Mouse (Mus musculus): ENCODE measurements around the gene Anpep. TPM values are rescaled to one million over a fixed set of nuclear protein-coding genes. Genes with fewer than 3 reads are reported as not detected.
A peak's percentile ranks its signal among the peaks of the same experiment; 100 is the strongest.

Anpep gene
- polyA plus RNA-seq, 1 experiment from 2014 or later, result 14.9 TPM

DNA sequence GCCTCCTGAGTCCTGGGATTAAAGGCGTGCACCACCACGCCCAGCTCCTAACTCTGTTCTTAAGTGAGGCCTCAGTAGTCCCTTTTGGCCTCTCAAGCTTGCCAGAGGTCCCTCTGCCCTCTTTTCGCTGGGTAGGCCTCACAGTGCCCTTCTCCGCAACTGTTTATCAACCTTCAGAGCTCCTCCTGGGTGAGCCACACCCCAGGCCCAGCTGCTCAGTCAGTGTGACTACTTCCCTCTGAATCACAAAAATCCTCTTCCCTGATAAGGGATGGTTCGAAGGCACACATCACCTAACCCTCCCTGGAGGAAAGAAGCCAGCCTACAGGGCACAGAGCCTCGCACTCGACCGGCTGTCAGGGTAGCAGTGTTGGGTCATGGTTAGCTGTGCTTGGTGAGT, 935 bp upstream of the Anpep start:
- H3K4me1 ChIP-seq (replicated peaks), result peaks cover 4% of the 10 kb centered on the region; the same call in 1 of the 2 replicates
- no peak for ATAC-seq (ENCODE audit: insufficient read depth)
- no peak overlapping the region for H3K9ac ChIP-seq
- WGBS (ENCODE audit: insufficient replicate concordance), result 46% methylated on average over 8 of the region's 8 CpGs
- H3K36me3 ChIP-seq (replicated peaks), result no peaks in the 10 kb centered on the region
- no peak overlapping the region for H3K27ac ChIP-seq (replicated peaks)
- no peaks in the 10 kb centered on the region for H3K27me3 ChIP-seq
- H3K4me3 ChIP-seq (replicated peaks), result no peak overlapping the region
- no peak overlapping the region for H3K4me2 ChIP-seq
- H3K9me3 ChIP-seq (replicated peaks), result no peaks in the 10 kb centered on the region

DNA sequence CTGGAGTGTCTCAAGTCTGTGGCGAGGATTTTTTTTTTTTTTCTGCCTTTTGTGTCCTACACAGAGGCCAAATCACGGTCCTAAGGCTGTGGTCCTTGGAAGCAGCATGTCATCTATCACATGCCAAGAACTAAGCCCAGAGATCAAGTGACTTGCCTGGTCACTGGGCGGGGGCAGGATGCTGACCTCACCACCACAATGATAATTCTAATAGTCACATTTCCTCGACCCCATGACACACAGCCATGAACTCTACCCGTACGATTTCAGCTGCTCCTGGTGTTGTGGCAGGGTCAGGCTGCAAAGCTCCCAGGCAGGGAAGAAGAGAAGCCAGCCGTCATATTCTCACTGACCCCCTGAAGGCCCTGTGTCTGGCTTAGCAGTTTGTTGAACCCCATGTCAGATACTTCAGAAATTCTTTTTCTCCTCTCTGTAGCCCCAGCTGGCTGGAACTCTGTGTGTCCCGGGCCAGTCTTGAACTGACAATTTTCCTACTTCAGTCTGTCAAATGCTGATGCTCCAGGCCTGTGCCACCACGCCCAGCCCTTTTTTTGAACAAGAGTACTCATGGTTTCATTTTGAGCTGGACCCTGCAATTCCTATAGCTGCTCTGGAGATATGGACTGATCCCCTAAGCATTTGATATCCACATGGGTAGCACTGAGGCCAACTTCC, 1.8 kb downstream of the Anpep start:
- no peaks in the 10 kb centered on the region for H3K27me3 ChIP-seq
- 35% methylated on average over 9 of the region's 9 CpGs for WGBS (ENCODE audit: insufficient replicate concordance)
- H3K9me3 ChIP-seq (replicated peaks), result no peaks in the 10 kb centered on the region
- H3K27ac ChIP-seq (replicated peaks), result no peak overlapping the region
- H3K36me3 ChIP-seq (replicated peaks), result no peaks in the 10 kb centered on the region
- no peak overlapping the region for H3K4me2 ChIP-seq
- peaks cover 4% of the 10 kb centered on the region; the same call in 1 of the 2 replicates for H3K4me1 ChIP-seq (replicated peaks)
- H3K4me3 ChIP-seq (replicated peaks), result no peak overlapping the region
- ATAC-seq (ENCODE audit: insufficient read depth), result no peak
- H3K9ac ChIP-seq, result no peak overlapping the region

DNA sequence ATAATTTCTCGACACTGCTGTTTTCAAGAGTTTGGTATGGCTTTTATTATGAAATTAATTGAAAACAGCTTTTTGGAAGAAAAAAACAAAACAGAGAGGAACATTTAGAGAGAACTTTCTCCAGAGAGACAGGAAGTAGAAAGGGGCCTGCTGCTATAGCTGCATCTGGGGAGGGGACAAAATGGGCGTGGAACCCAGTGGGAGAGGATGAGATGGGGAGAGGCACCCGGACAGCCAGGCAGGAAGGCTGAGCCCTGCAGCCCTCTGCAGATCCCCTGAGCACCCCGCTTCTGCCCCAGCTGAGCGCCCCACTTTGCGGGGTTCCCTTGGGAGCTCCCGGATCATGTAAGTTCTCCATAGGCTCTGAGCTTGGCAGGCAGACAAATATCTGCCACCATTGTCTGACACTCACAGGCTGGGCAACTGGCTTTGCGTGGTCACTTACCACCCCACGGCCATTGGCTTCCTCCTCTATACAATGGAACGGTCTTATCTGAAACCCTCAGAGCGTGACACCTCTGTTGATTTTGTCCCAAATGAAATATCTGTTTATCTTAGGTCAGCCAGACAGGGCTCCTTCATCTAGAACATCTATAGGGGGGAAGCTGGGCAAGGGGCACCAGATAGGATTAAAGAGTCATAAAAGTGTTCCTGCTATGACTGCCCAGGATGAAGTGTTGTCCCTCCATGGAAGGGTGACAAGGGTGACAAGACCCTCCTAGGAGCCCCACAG, 2.5 kb downstream of the Anpep start:
- Histone ChIP-seq H3K9me3 (replicated peaks) (no peaks in the 10 kb centered on the region), H3K27ac (replicated peaks) (no peak overlapping the region), H3K4me3 (replicated peaks) (no peak overlapping the region), H3K9ac (no peak overlapping the region), H3K27me3 (no peaks in the 10 kb centered on the region), H3K36me3 (replicated peaks) (no peaks in the 10 kb centered on the region), H3K4me1 (replicated peaks) (peaks cover 4% of the 10 kb centered on the region; the same call in 1 of the 2 replicates), H3K4me2 (no peak overlapping the region)
- WGBS (ENCODE audit: insufficient replicate concordance), result 29% methylated on average over 11 of the region's 11 CpGs
- ATAC-seq (ENCODE audit: insufficient read depth), result no peak

DNA sequence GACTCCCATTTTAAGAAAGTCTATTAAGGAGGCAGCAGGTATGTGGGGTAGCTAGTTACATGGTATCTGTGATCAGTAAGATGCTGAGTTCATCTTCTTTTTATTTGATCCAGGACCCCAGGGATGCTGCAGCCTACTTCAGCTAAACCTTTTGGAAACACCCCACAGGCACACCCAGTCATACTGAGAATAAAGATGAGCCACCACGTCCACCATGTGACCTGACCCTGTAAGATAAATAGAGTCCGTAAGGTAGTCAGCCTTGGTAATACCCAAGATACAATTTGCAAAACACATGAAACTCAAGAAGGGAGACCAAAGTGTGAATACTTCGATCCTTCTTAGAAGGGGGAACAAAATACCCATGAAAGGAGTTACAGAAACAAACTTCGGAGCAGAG, 4.6 kb downstream of the Anpep start:
- no peaks in the 10 kb centered on the region for H3K27me3 ChIP-seq
- no peak overlapping the region for H3K4me2 ChIP-seq
- no peak overlapping the region for H3K9ac ChIP-seq
- ATAC-seq (ENCODE audit: insufficient read depth), result no peak
- H3K4me1 ChIP-seq (replicated peaks), result peaks cover 4% of the 10 kb centered on the region; the same call in 1 of the 2 replicates
- no peak overlapping the region for H3K27ac ChIP-seq (replicated peaks)
- no peak overlapping the region for H3K4me3 ChIP-seq (replicated peaks)
- H3K36me3 ChIP-seq (replicated peaks), result no peaks in the 10 kb centered on the region
- 57% methylated on average over 4 of the region's 4 CpGs for WGBS (ENCODE audit: insufficient replicate concordance)
- no peaks in the 10 kb centered on the region for H3K9me3 ChIP-seq (replicated peaks)

DNA sequence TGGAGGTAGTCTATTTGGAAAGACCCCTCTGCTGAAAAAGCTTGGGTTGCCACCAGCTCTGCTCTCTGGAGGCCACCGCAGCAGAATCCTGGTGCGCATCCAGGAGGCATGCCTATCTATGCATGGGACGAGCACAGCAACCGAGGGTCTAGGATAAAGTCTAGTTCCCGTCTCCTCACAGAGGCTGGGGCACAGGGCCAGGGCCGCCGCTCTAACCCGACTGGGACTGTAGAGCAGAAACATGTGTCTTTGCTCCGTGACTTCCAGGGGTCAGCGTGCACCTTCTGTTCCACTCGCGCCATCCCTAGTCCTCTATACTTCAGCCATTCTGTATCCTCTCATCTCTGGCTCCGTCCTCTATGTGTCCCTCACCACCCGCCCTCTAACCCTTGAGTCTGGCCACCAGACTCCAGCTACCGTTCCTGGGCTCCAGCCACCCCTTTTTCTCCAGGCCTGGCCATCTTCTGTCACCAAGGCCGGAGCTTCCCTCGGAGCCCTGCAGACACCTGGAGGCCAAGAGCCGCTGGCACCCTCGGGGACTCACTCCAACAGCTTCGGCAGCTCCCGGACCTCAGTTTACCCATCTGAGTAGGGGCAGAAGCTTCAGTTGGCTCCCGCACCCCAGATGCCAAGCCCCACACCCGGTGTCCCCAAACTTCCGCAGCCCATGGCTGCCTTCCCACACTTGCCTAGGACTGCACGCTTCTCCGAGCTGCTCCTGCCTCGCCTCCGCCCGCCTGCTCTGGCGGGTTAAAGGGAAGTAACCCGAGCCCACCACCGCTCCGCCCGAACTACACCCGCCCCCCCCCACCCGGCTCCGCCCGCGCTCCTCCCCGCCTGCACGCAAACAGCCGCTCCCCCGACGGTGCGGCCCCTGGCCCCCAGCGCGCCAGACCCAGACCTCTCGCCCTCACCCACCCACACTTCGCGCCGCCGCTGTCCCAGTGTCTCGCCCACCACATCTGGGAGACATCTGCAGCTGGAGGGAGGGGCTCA, 13.1 kb downstream of the Anpep start:
- Histone ChIP-seq H3K9me3 (replicated peaks) (no peaks in the 10 kb centered on the region), H3K4me1 (replicated peaks) (peaks cover 13% of the 10 kb centered on the region), H3K9ac (no peak overlapping the region), H3K27ac (replicated peaks) (no peak overlapping the region), H3K27me3 (peaks cover 35% of the 10 kb centered on the region), H3K4me3 (replicated peaks) (peak overlapping the region; percentile 29), H3K36me3 (replicated peaks) (no peaks in the 10 kb centered on the region), H3K4me2 (peak overlapping the region; percentile 51)
- WGBS (ENCODE audit: insufficient replicate concordance), result 10% methylated on average over 51 of the region's 53 CpGs
- peak; percentile 27; the same call in 1 of the 2 replicates for ATAC-seq (ENCODE audit: insufficient read depth)

DNA sequence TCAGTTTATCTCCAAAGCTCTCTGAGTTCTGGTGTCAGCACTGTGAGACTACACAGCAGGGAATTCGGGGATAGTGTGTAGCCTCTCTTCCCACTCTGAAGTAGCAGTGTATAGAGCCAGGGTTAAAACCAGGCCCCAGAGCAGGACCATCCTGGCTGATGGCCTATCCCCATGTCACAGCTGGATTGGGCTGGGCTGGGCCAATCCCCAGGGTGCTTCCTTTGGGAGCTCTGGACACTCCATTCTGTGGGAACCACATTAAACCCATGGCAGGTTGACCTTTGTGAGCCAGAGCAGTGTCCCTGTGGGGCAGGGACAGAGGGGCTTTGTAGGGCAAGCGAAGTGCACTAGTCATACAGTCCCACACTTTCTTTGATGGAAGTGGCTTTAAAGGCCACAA, 14.5 kb downstream of the Anpep start:
- Histone ChIP-seq H3K27ac (replicated peaks) (no peak overlapping the region), H3K4me1 (replicated peaks) (peaks cover 13% of the 10 kb centered on the region), H3K9me3 (replicated peaks) (no peaks in the 10 kb centered on the region), H3K36me3 (replicated peaks) (no peaks in the 10 kb centered on the region), H3K4me3 (replicated peaks) (no peak overlapping the region), H3K4me2 (no peak overlapping the region), H3K9ac (no peak overlapping the region), H3K27me3 (peaks cover 35% of the 10 kb centered on the region)
- WGBS (ENCODE audit: insufficient replicate concordance), result 56% methylated on average over 2 of the region's 2 CpGs
- no peak for ATAC-seq (ENCODE audit: insufficient read depth)

DNA sequence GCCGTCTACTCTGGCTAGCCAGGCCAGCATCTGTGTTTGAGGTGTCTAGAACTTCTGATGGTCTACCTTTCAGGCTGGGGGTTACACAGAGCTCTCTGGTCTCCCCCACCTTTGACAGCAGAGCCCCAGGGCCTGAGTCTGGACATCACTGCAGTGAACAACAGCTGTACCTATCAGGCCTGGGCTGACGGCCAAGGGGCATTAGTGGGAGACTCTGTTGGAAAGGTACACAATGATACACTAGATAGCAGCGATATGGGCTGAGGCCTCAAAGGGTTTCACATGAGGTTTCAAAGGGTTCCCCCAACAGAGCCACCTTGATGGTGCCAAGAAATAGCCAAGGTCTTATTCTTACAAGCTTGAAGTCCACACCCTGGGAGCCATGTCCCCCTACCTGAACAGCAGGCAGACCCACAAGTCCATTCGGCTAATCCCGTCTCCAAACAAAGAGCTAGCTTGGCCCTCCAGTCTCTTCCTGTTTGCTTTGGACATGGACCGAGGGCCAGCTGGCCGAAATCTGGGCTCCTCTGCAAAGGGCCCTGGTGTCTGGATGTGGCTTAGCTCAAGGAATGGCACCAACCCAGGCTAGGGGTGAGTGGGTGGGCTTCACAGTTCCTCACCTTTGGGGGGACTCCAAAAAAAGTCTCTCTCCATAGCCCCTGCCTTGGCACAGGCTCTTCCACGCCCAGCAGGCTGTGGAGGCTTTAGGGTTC, 16.6 kb downstream of the Anpep start:
- Histone ChIP-seq H3K36me3 (replicated peaks) (no peaks in the 10 kb centered on the region), H3K9me3 (replicated peaks) (no peaks in the 10 kb centered on the region), H3K4me3 (replicated peaks) (no peak overlapping the region), H3K9ac (no peak overlapping the region), H3K27me3 (peaks cover 26% of the 10 kb centered on the region), H3K4me1 (replicated peaks) (peaks cover 13% of the 10 kb centered on the region), H3K27ac (replicated peaks) (peak overlapping the region; percentile 48; the same call in 1 of the 2 replicates), H3K4me2 (no peak overlapping the region)
- 0 out of 2 replicates have a peak, but pooled peaks have one; percentile 19 for ATAC-seq (ENCODE audit: insufficient read depth)
- WGBS (ENCODE audit: insufficient replicate concordance), result 58% methylated on average over 8 of the region's 8 CpGs

DNA sequence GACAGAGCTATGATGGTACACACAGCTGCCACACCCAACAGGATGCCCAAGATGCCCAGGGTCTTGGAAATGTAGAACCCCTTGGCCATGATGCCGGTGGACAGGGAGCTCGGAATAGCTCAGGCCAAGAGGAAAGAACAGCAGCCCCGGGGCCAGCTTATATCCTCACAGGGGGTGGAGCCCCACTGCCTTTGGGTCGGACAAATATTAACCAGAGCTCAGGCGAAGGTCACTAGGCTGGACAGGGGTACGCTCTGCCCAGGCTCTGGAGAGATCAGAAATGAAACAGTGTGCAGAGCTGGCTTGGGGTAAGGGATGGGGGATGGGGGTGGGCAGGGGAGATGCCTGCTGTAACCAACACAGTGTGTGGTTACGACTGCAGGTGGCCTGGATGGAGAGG, 18.7 kb downstream of the Anpep start:
- Histone ChIP-seq H3K27ac (replicated peaks) (peak overlapping the region; percentile 67), H3K4me3 (replicated peaks) (peak overlapping the region; percentile 40)
- peak; percentile 76 for ATAC-seq (ENCODE audit: insufficient read depth)

DNA sequence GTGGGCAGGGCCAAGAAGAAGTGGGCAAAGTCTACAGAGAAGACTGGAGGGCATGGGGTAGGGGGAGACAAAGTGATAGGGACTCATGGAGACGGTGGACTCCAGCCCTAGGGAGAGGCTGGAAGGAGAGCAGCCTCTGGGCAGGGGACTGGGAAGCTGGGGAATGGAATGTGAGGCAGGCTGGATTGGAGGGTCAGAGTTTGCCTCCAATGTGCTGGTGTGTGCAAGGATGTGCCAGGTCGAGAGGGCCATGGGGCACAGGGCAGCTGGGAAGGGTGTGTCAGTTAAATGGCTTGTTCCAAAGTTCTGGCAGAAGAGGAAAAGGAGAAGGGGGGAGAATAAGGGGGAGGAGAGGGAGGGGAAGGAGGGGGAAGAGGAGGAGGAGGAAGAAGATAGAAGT, 23.6 kb downstream of the Anpep start:
- Histone ChIP-seq H3K27ac (replicated peaks) (no peak overlapping the region), H3K4me2 (no peak overlapping the region), H3K4me3 (replicated peaks) (no peak overlapping the region), H3K36me3 (replicated peaks) (peaks cover 2% of the 10 kb centered on the region; the same call in 1 of the 2 replicates), H3K9me3 (replicated peaks) (no peaks in the 10 kb centered on the region), H3K9ac (no peak overlapping the region), H3K27me3 (no peaks in the 10 kb centered on the region), H3K4me1 (replicated peaks) (no peaks in the 10 kb centered on the region)
- 56% methylated on average over 2 of the region's 2 CpGs for WGBS (ENCODE audit: insufficient replicate concordance)
- ATAC-seq (ENCODE audit: insufficient read depth), result no peak

More for the DNA sequence above, 18.7 kb downstream of the Anpep start:
- H3K4me2 ChIP-seq, result peak overlapping the region; percentile 42
- WGBS (ENCODE audit: insufficient replicate concordance), result 47% methylated on average over 7 of the region's 7 CpGs
- H3K9me3 ChIP-seq (replicated peaks), result no peaks in the 10 kb centered on the region
- H3K4me1 ChIP-seq (replicated peaks), result peaks cover 13% of the 10 kb centered on the region
- H3K27me3 ChIP-seq, result peaks cover 8% of the 10 kb centered on the region
- no peaks in the 10 kb centered on the region for H3K36me3 ChIP-seq (replicated peaks)
- H3K9ac ChIP-seq, result no peak overlapping the region

DNA sequence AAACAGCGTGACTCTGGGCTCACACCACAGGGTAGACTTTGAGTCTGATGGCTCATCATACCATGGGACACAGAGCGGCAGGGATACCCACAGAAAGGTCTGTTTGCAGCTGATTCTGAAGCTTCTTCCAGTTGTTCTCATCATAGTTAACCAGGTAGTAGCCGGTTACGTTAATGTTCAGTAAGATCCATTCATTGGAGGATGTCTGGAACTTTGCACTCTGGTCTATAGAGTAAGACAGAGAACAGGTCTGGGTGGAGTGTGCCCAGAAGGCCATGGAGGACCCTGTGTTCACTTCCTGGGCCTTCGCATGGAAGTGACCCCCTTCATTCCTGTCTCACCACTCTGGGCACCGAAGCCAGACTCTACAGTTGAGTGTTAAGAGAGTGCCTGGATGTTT, 25.7 kb downstream of the Anpep start:
- Histone ChIP-seq H3K4me2 (no peak overlapping the region), H3K9ac (no peak overlapping the region), H3K4me1 (replicated peaks) (no peaks in the 10 kb centered on the region), H3K27me3 (no peaks in the 10 kb centered on the region), H3K4me3 (replicated peaks) (no peak overlapping the region), H3K36me3 (replicated peaks) (peaks cover 2% of the 10 kb centered on the region; the same call in 1 of the 2 replicates), H3K9me3 (replicated peaks) (no peaks in the 10 kb centered on the region), H3K27ac (replicated peaks) (no peak overlapping the region)
- WGBS (ENCODE audit: insufficient replicate concordance), result 71% methylated on average over 6 of the region's 6 CpGs
- ATAC-seq (ENCODE audit: insufficient read depth), result no peak
